Mouse (Mus musculus) liver, adult 2 months (tissue): ENCODE results near the gene Calhm3.

ENCODE experiments used
- CTCF ChIP-seq: fragments of 200-500 bp; IDR thresholded peaks from 2 replicates; pipeline ENCODE4 v1.5.1; 2011; ENCODE audit warnings: low read depth, low read length, control low read depth
- POLR2A ChIP-seq: fragments of 200-500 bp; IDR thresholded peaks from 2 replicates; pipeline ENCODE4 v1.6.1; 2011; ENCODE audit warnings: low read length, control low read depth; ENCODE audit not compliant: insufficient read depth; ENCODE audit errors: extremely low read depth

DNA sequence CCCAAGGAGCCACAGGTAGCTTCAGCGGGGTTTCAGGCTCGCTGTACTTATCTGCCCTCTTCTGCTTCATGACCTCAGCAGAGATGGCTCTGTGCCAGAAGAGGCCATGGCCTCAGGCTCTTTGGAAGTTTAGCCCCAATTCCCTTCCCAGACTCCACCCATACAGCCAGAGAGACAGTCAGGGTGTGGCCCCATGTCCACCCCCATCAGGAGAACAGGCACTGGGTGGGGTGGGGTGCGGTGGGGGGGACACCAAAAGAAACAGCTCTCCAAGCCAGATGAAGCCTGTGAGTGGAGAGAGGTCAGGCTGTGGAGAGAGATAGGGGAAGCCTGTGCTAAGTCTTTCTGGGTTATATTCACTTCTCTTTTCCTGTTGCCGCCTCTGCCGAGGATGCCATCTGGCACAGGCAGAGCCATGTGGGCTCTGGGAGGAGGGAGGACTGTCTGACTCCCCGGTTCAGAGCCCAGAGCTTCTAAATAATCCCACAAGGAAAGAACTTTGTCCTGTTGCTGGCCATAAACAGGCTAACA is 20.4 kb downstream of the Calhm3 start:
- no peak for TF ChIP-seq POLR2A
- no peak for TF ChIP-seq CTCF
